13 mouse cellular contexts compared by ENCODE assay signal in the genomic region with DNA sequence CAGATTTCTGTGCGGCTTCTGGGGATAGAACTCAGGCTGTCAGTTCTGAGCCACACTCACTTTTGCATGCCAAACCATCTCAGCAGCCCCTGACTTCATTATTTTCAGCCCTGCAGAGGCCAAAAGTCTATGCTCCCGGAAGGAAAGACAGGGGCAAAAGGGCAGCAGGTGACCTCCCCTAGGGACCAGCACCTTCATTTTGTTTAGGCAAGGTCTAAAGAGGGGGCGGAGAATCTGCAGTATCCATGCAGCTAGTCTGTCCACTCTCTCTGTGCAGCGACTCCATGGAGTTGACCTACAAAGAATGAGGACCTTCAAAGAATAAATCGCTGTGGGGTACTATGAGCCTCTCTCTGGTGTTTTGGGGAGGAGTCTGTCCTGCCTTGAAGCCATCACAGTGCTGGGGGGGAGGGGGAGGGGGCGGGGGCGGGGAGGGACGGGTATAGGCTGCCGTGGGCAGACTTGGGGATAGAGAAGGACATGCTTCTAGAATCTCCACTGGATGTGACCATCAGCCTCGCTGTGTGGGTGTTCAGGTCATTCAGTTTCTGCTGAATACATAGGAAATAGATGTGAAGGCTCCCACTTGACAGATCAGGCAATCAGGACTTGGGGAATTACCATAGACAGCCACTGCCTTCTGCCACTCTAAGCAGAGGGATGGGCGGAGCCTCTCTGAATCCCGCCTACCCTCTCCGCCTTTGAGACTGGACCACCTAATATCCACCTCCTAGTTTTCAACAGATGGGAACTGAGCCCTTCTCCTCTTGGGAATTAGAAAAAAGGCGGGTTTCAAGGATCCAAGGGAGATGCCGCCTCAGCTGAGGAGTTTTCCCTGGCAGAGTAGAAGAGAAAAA.
A peak's percentile ranks its signal among the peaks of the same experiment; 100 is the strongest.
DNase-seq lines count a peak whose midpoint lies in the region; ATAC-seq and TF ChIP-seq lines count a peak whose summit lies in the region.
"Had no signal": no experiment of that assay in that cellular context is flagged by ENCODE, and none has a peak within 500 bp of the region (broad histone marks: within the 10 kb centered on the region; RNA-seq: fewer than 3 reads in every experiment).

No protein-coding gene starts in this region.

- DNase-seq in forebrain, embryonic 11.5 days (ENCODE audit: low spot score): peak; percentile 62
- no peak for DNase-seq in forebrain, embryonic 10.5 days (ENCODE audit: extremely low spot score, low spot score)
- DNase-seq in lung, embryonic 14.5 days: peak; percentile 30
- no peak for DNase-seq in lung, postnatal 14 days
- DNase-seq in gastrocnemius, adult 2 months: no peak
- DNase-seq: adrenal gland, postnatal 36 days; heart, adult 2 months; thymus, postnatal 25 days had no signal

- H3K4me1 ChIP-seq in forebrain, embryonic 11.5 days (replicated peaks; ENCODE audit: control insufficient read depth, insufficient read depth, low read length): peaks cover 6% of the 10 kb centered on the region
- peaks cover 56% of the 10 kb centered on the region for H3K4me1 ChIP-seq in forebrain, embryonic 10.5 days
- H3K4me1 ChIP-seq in lung, embryonic 14.5 days (ENCODE audit: insufficient read depth): no peaks in the 10 kb centered on the region
- H3K4me1 ChIP-seq in forebrain, embryonic 12.5 days: peaks cover 41% of the 10 kb centered on the region
- peaks cover 14% of the 10 kb centered on the region for H3K4me1 ChIP-seq in midbrain, embryonic 16.5 days (ENCODE audit: control insufficient read depth, insufficient read depth, low read length)
- H3K4me1 ChIP-seq: limb, embryonic 12.5 days had no signal

- no peak for TF ChIP-seq CTCF in lung, embryonic 14.5 days (IDR thresholded peaks at IDR 0.05; ENCODE audit: low read depth)
- no peak for TF ChIP-seq CTCF in gastrocnemius, adult 2 months (IDR thresholded peaks at IDR 0.05)

- H3K36me3 ChIP-seq in forebrain, embryonic 11.5 days (ENCODE audit: control insufficient read depth, insufficient read depth, low read length): no peaks in the 10 kb centered on the region
- H3K36me3 ChIP-seq in forebrain, embryonic 10.5 days (replicated peaks): no peaks in the 10 kb centered on the region
- no peaks in the 10 kb centered on the region for H3K36me3 ChIP-seq in lung, embryonic 14.5 days (ENCODE audit: insufficient read depth)
- no peaks in the 10 kb centered on the region for H3K36me3 ChIP-seq in forebrain, embryonic 12.5 days (replicated peaks)
- H3K36me3 ChIP-seq in midbrain, embryonic 16.5 days (ENCODE audit: control insufficient read depth, insufficient read depth, low read length): no peaks in the 10 kb centered on the region
- H3K36me3 ChIP-seq: hindbrain, embryonic 12.5 days; limb, embryonic 12.5 days had no signal

- intact Hi-C loops in gastrocnemius, adult 2 months (cut with DNase I): no loop called here

- no peak overlapping the region for H3K27ac ChIP-seq in forebrain, embryonic 11.5 days (ENCODE audit: low read depth, low read length)
- H3K27ac ChIP-seq in forebrain, embryonic 10.5 days: no peak overlapping the region
- no peak overlapping the region for H3K27ac ChIP-seq in lung, embryonic 14.5 days (ENCODE audit: low read depth)
- no peak overlapping the region for H3K27ac ChIP-seq in forebrain, embryonic 12.5 days
- H3K27ac ChIP-seq in midbrain, embryonic 16.5 days (ENCODE audit: low read length): no peak overlapping the region
- H3K27ac ChIP-seq in gastrocnemius, adult 2 months: no peak overlapping the region
- H3K27ac ChIP-seq: heart, adult 2 months; hindbrain, embryonic 12.5 days; limb, embryonic 12.5 days had no signal

- ATAC-seq in forebrain, embryonic 11.5 days (replicated peaks; ENCODE audit: low FRiP score): peak; percentile 58; the same call in 1 of the 2 replicates
- no peak; the same call in 1 of the 2 replicates for ATAC-seq in lung, embryonic 14.5 days (ENCODE audit: insufficient read depth)
- ATAC-seq in forebrain, embryonic 12.5 days (ENCODE audit: low FRiP score): 0 out of 2 replicates have a peak, but pooled peaks have one; percentile 41
- peak; percentile 54; the same call in 1 of the 2 replicates for ATAC-seq in midbrain, embryonic 16.5 days
- no peak for ATAC-seq in CD4-positive, CD25-positive, alpha-beta regulatory T cell, adult 4 months

- H3K27me3 ChIP-seq in forebrain, embryonic 11.5 days (ENCODE audit: control insufficient read depth, insufficient read depth, low read length): no peaks in the 10 kb centered on the region
- peaks cover 32% of the 10 kb centered on the region for H3K27me3 ChIP-seq in forebrain, embryonic 10.5 days (ENCODE audit: poor library complexity, severe bottlenecking)
- no peaks in the 10 kb centered on the region for H3K27me3 ChIP-seq in lung, embryonic 14.5 days (ENCODE audit: insufficient read depth, low read length)
- peaks cover 10% of the 10 kb centered on the region for H3K27me3 ChIP-seq in forebrain, embryonic 12.5 days
- H3K27me3 ChIP-seq in midbrain, embryonic 16.5 days (ENCODE audit: control insufficient read depth, insufficient read depth, low read depth, low read length): no peaks in the 10 kb centered on the region
- H3K27me3 ChIP-seq: hindbrain, embryonic 12.5 days had no signal

- 48% methylated on average over 15 of the region's 15 CpGs for WGBS in forebrain, embryonic 11.5 days
- 42% methylated on average over 15 of the region's 15 CpGs for WGBS in forebrain, embryonic 10.5 days
- WGBS in lung, embryonic 14.5 days: 47% methylated on average over 15 of the region's 15 CpGs
- WGBS in forebrain, embryonic 12.5 days: 44% methylated on average over 15 of the region's 15 CpGs
- WGBS in midbrain, embryonic 16.5 days: 39% methylated on average over 15 of the region's 15 CpGs

- H3K4me2 ChIP-seq in forebrain, embryonic 11.5 days (ENCODE audit: low read depth, low read length, severe bottlenecking): no peak overlapping the region
- no peak overlapping the region for H3K4me2 ChIP-seq in lung, embryonic 14.5 days
- H3K4me2 ChIP-seq in forebrain, embryonic 12.5 days: no peak overlapping the region
- H3K4me2 ChIP-seq in midbrain, embryonic 16.5 days (ENCODE audit: low read length): no peak overlapping the region
- H3K4me2 ChIP-seq: hindbrain, embryonic 12.5 days; limb, embryonic 12.5 days had no signal

- H3K9ac ChIP-seq in forebrain, embryonic 11.5 days (ENCODE audit: low read length): no peak overlapping the region
- no peak overlapping the region for H3K9ac ChIP-seq in lung, embryonic 14.5 days
- H3K9ac ChIP-seq in forebrain, embryonic 12.5 days: no peak overlapping the region
- H3K9ac ChIP-seq in midbrain, embryonic 16.5 days (ENCODE audit: low read depth, low read length): no peak overlapping the region
- H3K9ac ChIP-seq: hindbrain, embryonic 12.5 days; limb, embryonic 12.5 days had no signal

- H3K9me3 ChIP-seq in forebrain, embryonic 11.5 days (ENCODE audit: control insufficient read depth, low read length): no peaks in the 10 kb centered on the region
- H3K9me3 ChIP-seq in forebrain, embryonic 10.5 days: peaks cover 4% of the 10 kb centered on the region; the same call in 1 of the 2 replicates
- no peaks in the 10 kb centered on the region for H3K9me3 ChIP-seq in lung, embryonic 14.5 days (ENCODE audit: low read depth, low read length)
- peaks cover 7% of the 10 kb centered on the region; the same call in 1 of the 2 replicates for H3K9me3 ChIP-seq in forebrain, embryonic 12.5 days
- H3K9me3 ChIP-seq in midbrain, embryonic 16.5 days (replicated peaks; ENCODE audit: control insufficient read depth, low read length, poor library complexity, severe bottlenecking): no peaks in the 10 kb centered on the region
- H3K9me3 ChIP-seq: hindbrain, embryonic 12.5 days; limb, embryonic 12.5 days had no signal

- H3K4me3 ChIP-seq in forebrain, embryonic 11.5 days (ENCODE audit: low read depth, low read length): no peak overlapping the region
- H3K4me3 ChIP-seq in forebrain, embryonic 10.5 days: no peak overlapping the region
- H3K4me3 ChIP-seq in lung, embryonic 14.5 days (ENCODE audit: low read depth, low read length): no peak overlapping the region
- no peak overlapping the region for H3K4me3 ChIP-seq in forebrain, embryonic 12.5 days (replicated peaks)
- H3K4me3 ChIP-seq in midbrain, embryonic 16.5 days (ENCODE audit: low read depth, low read length): no peak overlapping the region
- no peak overlapping the region for H3K4me3 ChIP-seq in gastrocnemius, adult 2 months
- H3K4me3 ChIP-seq: heart, adult 2 months; hindbrain, embryonic 12.5 days; limb, embryonic 12.5 days had no signal

Comparison
In these comparisons a context has a peak if more than half of its experiments do, and no peak if none do; other contexts are left out.
1. DNase-seq: peak in forebrain, embryonic 11.5 days (single experiment) and lung, embryonic 14.5 days (single experiment); none in forebrain, embryonic 10.5 days (single experiment), lung, postnatal 14 days (single experiment) and gastrocnemius, adult 2 months (single experiment).
2. ATAC-seq: peak in forebrain, embryonic 11.5 days (single experiment), forebrain, embryonic 12.5 days (single experiment) and midbrain, embryonic 16.5 days (single experiment); none in lung, embryonic 14.5 days (single experiment) and CD4-positive, CD25-positive, alpha-beta regulatory T cell, adult 4 months (single experiment).